Mouse (Mus musculus) adrenal gland, postnatal 14 days (tissue): Measurements from ENCODE around the gene Brca2. TPM values are rescaled to one million over a fixed set of nuclear protein-coding genes. Genes with fewer than 3 reads are reported as not detected.

Source experiments
- DNase-seq: peaks from one replicate; pipeline ENCODE4 v3.0.0; 2021; ENCODE audit warnings: mixed read lengths
- total RNA-seq: library from RNA; stranded (reverse); gene quantifications from 2 replicates; pipeline ENCODE4 v1.2.3, GENCODE M21; 2021

The Brca2 gene
- total RNA-seq, 1 experiment from 2014 or later = 6.2 TPM

DNA sequence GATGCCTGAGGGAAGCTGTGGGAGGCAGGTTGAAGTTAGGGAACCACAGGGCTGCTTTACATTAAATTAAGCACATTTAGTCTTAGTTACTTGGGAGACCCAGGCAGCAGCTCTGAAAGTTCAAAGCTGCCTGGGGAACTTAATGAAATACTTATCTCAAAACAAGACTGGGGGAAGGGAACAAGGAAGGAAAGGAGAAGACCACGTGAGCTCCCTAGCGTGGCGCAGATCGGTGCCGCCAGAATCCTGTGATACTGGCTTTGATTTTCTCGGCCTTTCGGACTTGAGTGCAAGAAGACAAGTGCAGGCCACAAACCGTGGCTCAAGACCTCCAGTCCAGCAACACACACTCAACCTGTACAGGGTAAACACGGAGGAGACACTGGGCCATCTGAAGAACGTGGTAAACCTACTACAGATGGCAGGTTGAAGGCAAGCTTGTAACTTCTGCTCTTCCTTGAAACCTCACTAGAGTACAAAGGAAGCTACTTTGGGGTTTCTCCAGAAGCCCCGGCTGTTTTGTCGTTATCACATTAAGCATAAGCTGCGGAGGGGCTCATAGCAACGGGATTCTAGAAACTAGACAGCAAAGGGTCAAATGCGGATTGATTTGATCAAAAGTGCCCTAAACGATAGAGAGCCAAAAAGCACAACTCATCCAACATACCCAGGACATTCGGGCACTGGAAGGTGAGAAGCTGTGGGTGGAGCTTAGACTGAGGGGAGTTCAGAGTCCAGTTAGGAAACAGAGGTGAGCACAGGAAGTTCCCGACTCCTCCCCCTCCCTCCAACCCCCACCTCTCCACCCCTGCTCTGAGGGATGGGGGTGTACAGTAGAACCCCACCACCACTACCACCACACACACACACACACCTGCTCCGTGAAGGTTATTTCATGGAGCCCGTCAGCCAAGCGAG, 76.0 kb downstream of the Brca2 start:
- DNase-seq = no peak

DNA sequence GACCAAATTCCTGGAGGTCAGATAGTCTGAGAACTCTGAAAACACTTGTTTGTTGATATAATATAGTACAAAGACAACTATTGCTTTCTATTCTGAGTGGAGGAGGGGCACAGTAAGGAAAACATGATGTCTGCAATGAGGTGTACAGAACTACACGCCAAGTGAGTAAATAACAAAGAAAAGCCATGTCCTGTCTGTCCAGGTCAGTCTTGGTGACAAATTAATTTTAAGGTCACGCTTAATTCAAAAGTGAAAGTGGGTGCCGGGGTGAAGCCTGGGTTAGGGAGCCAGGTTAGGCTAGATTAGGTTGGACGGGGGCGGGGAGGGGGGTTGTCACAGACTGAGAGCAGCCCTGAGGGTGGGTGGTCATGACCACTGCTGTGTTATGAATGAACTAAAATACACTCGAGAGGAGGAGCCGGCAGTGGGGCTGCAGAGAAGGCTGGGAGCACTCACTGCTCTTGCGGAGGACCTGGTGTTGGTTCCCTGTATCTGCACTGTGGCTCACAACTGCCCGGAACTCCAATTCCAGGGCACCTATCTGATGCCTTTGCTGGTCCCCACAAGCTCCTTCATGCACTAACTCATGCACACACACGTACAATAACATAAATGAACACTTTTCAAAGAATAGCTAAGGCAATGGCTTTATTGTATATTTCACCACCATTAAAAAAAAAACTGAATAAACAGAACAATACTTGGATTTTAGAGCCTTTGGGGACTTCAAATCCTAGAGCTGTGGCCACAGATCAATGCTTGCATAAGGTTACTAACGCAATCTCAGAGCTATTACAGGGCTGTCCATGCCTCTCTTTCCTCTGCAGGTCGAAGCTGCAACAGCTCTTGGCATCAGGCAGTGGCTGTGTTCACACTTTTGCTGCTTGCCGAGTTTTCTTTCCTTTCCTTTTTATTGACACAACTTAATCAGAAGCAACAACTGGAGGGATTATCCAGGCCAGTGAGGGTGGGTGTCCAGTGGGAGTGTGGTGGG, 77.2 kb downstream of the Brca2 start:
- DNase-seq = peak; percentile 47

GRCm38 (mm10) chr5:150600554-150601440, 78.4 kb downstream of the Brca2 start:
- DNase-seq = peak; percentile 65

GRCm38 (mm10) chr5:150601441-150602230, 79.2 kb downstream of the Brca2 start:
- DNase-seq = no peak

GRCm38 (mm10) chr5:150606131-150606530, 83.7 kb downstream of the Brca2 start:
- no peak for DNase-seq

DNA sequence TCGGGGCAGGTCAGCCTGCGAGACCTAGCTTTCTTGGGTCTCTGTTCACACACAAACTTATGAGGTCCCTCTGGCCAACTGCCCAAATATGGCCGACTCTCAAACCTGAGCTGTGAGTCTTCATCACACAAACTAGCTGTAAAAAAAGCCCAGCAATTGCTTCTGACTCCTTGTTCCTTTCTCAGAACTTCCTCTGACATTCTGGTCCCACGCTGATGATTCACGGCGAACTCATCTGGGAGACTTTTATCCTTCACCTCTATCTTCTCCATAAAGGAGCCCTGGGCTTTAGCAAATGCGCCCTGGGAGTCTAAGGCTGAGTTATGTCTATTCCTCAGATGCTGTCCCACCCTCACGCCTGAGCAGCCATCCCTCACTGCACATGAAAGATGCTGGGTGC, 85.2 kb downstream of the Brca2 start:
- DNase-seq = no peak

DNA sequence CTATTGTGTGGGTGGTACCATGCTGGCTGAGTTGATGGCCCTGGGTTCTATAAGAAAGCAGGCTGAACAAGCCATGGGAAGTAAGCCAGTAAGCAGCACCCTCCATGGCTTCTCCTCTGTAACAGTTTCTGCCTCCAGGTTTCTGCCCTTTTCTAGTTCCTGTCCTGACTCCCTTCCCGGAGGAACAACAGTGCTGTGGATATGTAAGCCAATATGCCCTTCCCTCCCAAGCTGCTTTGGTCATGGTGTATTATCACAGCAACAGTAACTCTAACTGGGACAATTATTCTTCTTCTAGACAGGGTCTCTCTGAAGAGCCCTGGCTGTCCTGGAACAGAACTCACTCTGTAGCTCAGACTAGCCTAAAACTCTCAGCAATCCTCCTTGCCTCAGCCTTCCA, 88.7 kb downstream of the Brca2 start:
- no peak for DNase-seq

- DNase-seq = peak; percentile 75
These were observed 89.3 kb downstream of the Brca2 start for GRCm38 (mm10) chr5:150611697-150612096.

- no peak for DNase-seq
These were observed 91.6 kb downstream of the Brca2 start for GRCm38 (mm10) chr5:150614054-150614453.

DNA sequence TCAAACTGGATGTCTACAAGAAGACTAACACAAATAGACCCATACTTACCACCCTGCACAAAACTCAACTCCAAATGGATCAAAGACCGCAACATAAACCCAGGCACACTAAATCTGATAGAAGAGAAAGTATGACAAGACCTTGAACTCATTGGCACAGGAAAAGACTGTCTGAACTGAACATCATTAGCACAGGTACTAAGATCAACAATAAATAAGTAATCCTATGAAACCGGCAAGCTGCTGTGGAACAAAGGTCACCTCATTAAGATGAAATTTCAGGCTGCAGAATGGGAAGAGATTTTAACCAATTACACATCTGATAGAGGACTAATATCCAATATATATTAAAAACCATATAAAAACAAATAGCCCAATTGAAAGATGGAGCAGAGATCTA, 93.8 kb downstream of the Brca2 start:
- DNase-seq = no peak

GRCm38 (mm10) chr5:150616731-150617130, 94.3 kb downstream of the Brca2 start:
- no peak for DNase-seq

DNA sequence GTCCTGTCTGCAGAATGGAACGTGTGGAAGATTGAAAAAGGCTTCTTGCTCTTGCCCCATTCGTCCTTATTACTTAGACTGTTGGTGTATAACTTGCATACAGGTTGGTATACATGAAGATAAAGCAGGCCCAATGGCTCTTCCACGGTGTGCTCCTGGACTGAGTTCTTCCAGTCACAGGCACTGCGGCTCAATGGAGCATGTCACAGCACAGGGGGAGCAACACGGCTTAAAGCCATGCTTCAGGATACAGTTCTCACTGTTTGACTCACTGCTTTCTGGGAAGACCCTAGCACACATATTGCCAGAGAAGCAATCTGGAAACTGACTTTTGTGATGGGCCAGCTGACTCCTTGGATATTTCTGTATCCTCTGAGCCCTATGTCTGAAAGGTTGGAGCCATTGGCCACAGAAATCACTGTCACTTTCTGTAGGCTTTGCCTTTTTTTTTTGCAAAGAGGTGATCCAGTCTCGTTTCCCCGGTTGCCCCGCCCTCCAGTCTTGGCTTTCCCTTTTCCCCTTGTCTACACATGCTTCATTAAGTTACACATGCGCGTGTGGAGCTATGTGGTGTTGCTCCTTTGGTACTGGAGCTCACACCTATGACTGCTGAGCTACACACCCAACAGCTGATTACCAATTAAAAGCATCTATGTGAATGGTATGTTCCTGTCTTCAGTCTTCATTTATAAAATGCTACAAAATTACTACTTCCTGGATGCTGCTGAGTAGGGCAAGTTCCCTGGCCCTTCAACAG, 96.3 kb downstream of the Brca2 start:
- DNase-seq = no peak

Other genes starting within 250 kb of the Brca2 start
- gene Zar1l, start 4.5 kb upstream of the Brca2 start, total RNA-seq = not detected in 2 replicates
- gene N4bp2l1, start 74.6 kb downstream of the Brca2 start, total RNA-seq = 42.5 and 47.1 TPM in 2 replicates
- 71.7 and 76.7 TPM in 2 replicates for gene N4bp2l2, start 143.6 kb downstream of the Brca2 start, total RNA-seq
- 27.9 and 30.4 TPM in 2 replicates for gene Pds5b, start 151.1 kb downstream of the Brca2 start, total RNA-seq